9 mouse cellular contexts compared by ENCODE assay signal in genomic region chr8:61403266-61404177, GRCm38 (mm10).
DNase-seq lines count a peak whose midpoint lies in the region; ATAC-seq and TF ChIP-seq lines count a peak whose summit lies in the region.
"Had no signal": no experiment of that assay in that cellular context is flagged by ENCODE, and none has a peak within 500 bp of the region (broad histone marks: within the 10 kb centered on the region; RNA-seq: fewer than 3 reads in every experiment).

No protein-coding gene starts in this region.

- no peak for TF ChIP-seq POLR2A in liver, adult 2 months (IDR thresholded peaks at IDR 0.05; ENCODE audit: extremely low read depth, insufficient read depth, low read length)

- H3K9ac ChIP-seq in liver, adult 2 months (ENCODE audit: low read depth, low read length), result no peak overlapping the region
- H3K9ac ChIP-seq in hindbrain, embryonic 11.5 days (ENCODE audit: low read depth, low read length), result no peak overlapping the region
- no peak overlapping the region for H3K9ac ChIP-seq in limb, embryonic 13.5 days

- no peak overlapping the region for H3K27ac ChIP-seq in liver, adult 2 months (replicated peaks; ENCODE audit: insufficient read depth, low read depth, low read length)
- peak overlapping the region; percentile 67 for H3K27ac ChIP-seq in hindbrain, embryonic 11.5 days (ENCODE audit: low read depth, low read length)
- peak overlapping the region; percentile 44; the same call in 1 of the 2 replicates for H3K27ac ChIP-seq in limb, embryonic 13.5 days

- H3K4me2 ChIP-seq in hindbrain, embryonic 11.5 days (replicated peaks; ENCODE audit: low read depth, low read length), result no peak overlapping the region
- no peak overlapping the region for H3K4me2 ChIP-seq in limb, embryonic 13.5 days (replicated peaks)

- H3K27me3 ChIP-seq in liver, adult 2 months (ENCODE audit: control insufficient read depth, insufficient read depth, low read length), result no peaks in the 10 kb centered on the region
- H3K27me3 ChIP-seq in hindbrain, embryonic 11.5 days (ENCODE audit: control insufficient read depth, insufficient read depth, low read length), result no peaks in the 10 kb centered on the region
- no peaks in the 10 kb centered on the region for H3K27me3 ChIP-seq in limb, embryonic 13.5 days

- peak; percentile 79 for DNase-seq in liver, adult 2 months (ENCODE audit: extremely low read depth, low read depth, low spot score)
- no peak for DNase-seq in liver
- peak; percentile 61 for DNase-seq in hindbrain, embryonic 11.5 days (ENCODE audit: low spot score)
- peak; percentile 90 for DNase-seq in retina, postnatal 1 day
- DNase-seq in gastrocnemius, postnatal 36 days, result no peak
- DNase-seq in thymus, postnatal 36 days, result no peak
- DNase-seq in frontal cortex, postnatal 14 days (ENCODE audit: low spot score in 2 of 2), result no peak

- 25% methylated on average over 6 of the region's 6 CpGs for WGBS in liver, adult 2 months
- WGBS in hindbrain, embryonic 11.5 days, result 14% methylated on average over 6 of the region's 6 CpGs
- 24% methylated on average over 6 of the region's 6 CpGs for WGBS in limb, embryonic 13.5 days

- intact Hi-C loops in gastrocnemius, postnatal 36 days (cut with DNase I), result no loop called here

- H3K79me2 ChIP-seq in liver, adult 2 months (ENCODE audit: control insufficient read depth, insufficient read depth, low read length), result no peaks in the 10 kb centered on the region

- peak; percentile 89 for ATAC-seq in hindbrain, embryonic 11.5 days (ENCODE audit: low FRiP score)
- ATAC-seq in limb, embryonic 13.5 days (ENCODE audit: low FRiP score, low read depth), result peak; percentile 85
- ATAC-seq: CD4-positive, CD25-positive, alpha-beta regulatory T cell, adult 4 months had no signal

- TF ChIP-seq CTCF in liver, adult 2 months (IDR thresholded peaks at IDR 0.05; ENCODE audit: low read depth, low read length), result no peak

- H3K36me3 ChIP-seq in liver, adult 2 months (ENCODE audit: control insufficient read depth, insufficient read depth, low read length), result no peaks in the 10 kb centered on the region
- H3K36me3 ChIP-seq in hindbrain, embryonic 11.5 days (ENCODE audit: control insufficient read depth, insufficient read depth, low read length), result no peaks in the 10 kb centered on the region
- H3K36me3 ChIP-seq in limb, embryonic 13.5 days, result no peaks in the 10 kb centered on the region

- no peak overlapping the region for H3K4me3 ChIP-seq in liver, adult 2 months (ENCODE audit: insufficient read depth, low read depth, low read length)
- H3K4me3 ChIP-seq in hindbrain, embryonic 11.5 days (ENCODE audit: low read depth, low read length), result no peak overlapping the region
- no peak overlapping the region for H3K4me3 ChIP-seq in limb, embryonic 13.5 days

- peaks cover 7% of the 10 kb centered on the region; the same call in 1 of the 2 replicates for H3K4me1 ChIP-seq in liver, adult 2 months (ENCODE audit: control insufficient read depth, insufficient read depth, low read length)
- peaks cover 3% of the 10 kb centered on the region; the same call in 1 of the 2 replicates for H3K4me1 ChIP-seq in hindbrain, embryonic 11.5 days (replicated peaks; ENCODE audit: control insufficient read depth, insufficient read depth, low read length)
- peaks cover 21% of the 10 kb centered on the region for H3K4me1 ChIP-seq in limb, embryonic 13.5 days

- no peaks in the 10 kb centered on the region for H3K9me3 ChIP-seq in hindbrain, embryonic 11.5 days (ENCODE audit: control insufficient read depth, low read length)
- no peaks in the 10 kb centered on the region for H3K9me3 ChIP-seq in limb, embryonic 13.5 days

Comparison
In these comparisons a context has a peak if more than half of its experiments do, and no peak if none do; other contexts are left out.
1. DNase-seq: peak in liver, adult 2 months (single experiment), hindbrain, embryonic 11.5 days (single experiment) and retina, postnatal 1 day (single experiment); none in liver (single experiment), gastrocnemius, postnatal 36 days (0 of 2), thymus, postnatal 36 days (0 of 2) and frontal cortex, postnatal 14 days (0 of 2).